Mouse (Mus musculus) thymus, postnatal 10 days (tissue): ENCODE measurements at regions not wholly inside any gene's neighbourhood (a gene's known extent, or its start where the extent isn't known, plus 50 kb on each side); places are given as distances from the start of the nearest gene placed in this dataset.
A peak's percentile ranks its signal among the peaks of the same experiment; 100 is the strongest.

ENCODE experiments used
- DNase-seq, 2 experiments: peaks; one replicate each; pipeline ENCODE4 v3.0.0; 2021; ENCODE audit warnings: low spot score in 2 of 2

DNA sequence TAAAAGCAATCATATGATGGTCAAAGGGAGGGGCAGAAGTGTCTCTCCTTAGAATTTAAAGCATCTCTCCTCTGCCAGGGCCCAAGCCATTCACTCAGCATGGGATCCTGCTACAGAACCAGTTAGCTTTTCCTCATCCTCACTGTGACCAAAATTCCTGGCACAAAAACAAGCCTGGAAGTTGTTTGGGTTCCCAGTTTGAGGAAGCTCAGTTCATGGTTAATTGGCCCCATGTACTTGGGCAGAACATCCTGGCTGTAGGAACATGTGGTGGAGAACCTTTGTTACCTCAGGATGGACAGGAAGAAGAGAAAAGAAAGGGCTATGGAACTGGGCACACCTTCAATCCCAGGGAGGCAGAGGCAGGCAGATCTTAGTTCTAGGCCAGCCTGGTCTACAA, 52.4 kb upstream of the Mfge8 start:
- DNase-seq, result no peak

GRCm38 (mm10) chr7:79202336-79202735, 53.5 kb upstream of the Mfge8 start:
- no peak for DNase-seq

- no peak for DNase-seq
These were observed 54.6 kb upstream of the Mfge8 start for GRCm38 (mm10) chr7:79203481-79203880.

GRCm38 (mm10) chr7:79207140-79207539, 58.3 kb upstream of the Mfge8 start:
- no peak for DNase-seq

DNA sequence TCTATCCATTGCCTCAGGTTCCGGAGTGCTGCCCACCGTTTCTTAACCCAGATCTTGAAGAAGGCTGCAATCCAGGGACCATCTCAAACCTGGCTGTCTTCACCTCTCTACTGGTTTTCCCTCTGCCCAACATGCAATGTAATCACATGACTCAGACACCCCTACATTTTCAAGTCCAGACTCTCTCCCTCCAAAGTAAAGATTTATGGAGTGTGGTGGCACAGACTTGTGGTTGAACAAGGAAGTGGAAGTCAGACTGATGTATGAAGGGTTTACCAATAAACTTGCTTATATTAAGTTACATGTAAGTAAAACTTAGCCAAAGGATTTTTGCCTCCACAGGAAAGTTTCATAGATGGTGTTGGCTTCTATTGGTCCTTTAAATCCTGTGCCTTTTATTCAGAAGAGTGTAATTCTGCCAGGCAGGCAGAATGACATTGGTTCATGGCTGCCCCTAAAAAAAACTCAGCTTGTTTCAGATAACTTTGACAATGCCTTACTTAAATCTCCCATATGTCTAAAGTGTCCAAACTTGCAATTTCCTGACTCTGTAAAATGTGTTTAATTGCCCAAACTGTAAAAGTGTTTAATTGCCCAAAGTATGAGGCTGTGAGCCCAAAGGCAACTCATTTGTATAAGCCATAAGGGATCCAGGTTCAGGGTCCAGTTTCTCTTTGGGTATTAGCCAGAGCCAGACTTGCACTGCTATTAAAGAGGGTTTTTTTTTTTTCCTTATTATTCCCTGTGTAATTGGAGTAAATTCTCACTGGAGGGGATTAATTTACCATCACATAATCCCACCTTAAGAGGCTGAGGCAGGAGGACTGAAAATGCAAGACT, 61.7 kb upstream of the Mfge8 start:
- no peak for DNase-seq

DNA sequence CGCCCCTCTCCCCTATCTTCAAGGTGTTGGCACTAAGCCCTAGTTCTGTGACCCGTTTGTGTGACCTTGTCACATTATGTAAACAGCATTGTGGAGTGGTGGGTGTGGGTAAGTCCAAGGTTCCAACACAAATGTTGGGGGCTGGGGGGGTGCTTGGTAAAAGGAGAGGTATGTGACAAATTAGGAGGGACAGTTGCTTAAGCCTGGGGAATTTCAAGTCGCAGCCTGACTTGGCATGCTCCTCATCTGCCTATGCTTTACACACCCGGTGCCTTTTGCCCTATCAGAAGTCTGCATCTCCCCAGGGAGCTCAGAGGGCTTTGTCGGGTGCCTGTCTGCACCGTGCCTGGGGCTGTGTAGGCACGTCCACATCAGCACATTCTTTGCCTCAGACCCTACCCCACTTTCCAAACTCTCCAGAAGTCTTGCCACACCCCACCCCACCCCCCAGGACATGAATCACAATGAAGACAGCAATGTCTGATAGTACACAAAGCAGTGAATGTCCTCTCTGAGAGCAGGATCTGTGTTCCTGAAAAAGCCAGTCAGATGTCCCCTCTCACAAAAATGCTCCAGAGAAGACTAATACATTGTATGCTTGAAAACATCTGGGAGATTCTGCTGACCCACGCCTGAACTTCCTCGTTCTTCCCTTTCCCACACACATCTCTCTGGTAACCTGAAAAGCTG, 61.6 kb upstream of the Abhd2 start:
- DNase-seq, result peak in 1 of 2 experiments; percentile 24

GRCm38 (mm10) chr7:79212231-79212630, 60.8 kb upstream of the Abhd2 start:
- DNase-seq, result no peak

GRCm38 (mm10) chr7:79215001-79215400, 58.0 kb upstream of the Abhd2 start:
- DNase-seq, result no peak

- DNase-seq, result no peak
These were observed 55.8 kb upstream of the Abhd2 start for GRCm38 (mm10) chr7:79217232-79217631.

GRCm38 (mm10) chr7:79222626-79223335, 50.2 kb upstream of the Abhd2 start:
- no peak for DNase-seq
